Mouse (Mus musculus): ENCODE results near the gene Mcoln2. TPM values are rescaled to one million over a fixed set of nuclear protein-coding genes. Genes with fewer than 3 reads are reported as not detected.

Mcoln2 gene
- 4.0 TPM for polyA plus RNA-seq (2017; shearing (Covaris generic))

DNA sequence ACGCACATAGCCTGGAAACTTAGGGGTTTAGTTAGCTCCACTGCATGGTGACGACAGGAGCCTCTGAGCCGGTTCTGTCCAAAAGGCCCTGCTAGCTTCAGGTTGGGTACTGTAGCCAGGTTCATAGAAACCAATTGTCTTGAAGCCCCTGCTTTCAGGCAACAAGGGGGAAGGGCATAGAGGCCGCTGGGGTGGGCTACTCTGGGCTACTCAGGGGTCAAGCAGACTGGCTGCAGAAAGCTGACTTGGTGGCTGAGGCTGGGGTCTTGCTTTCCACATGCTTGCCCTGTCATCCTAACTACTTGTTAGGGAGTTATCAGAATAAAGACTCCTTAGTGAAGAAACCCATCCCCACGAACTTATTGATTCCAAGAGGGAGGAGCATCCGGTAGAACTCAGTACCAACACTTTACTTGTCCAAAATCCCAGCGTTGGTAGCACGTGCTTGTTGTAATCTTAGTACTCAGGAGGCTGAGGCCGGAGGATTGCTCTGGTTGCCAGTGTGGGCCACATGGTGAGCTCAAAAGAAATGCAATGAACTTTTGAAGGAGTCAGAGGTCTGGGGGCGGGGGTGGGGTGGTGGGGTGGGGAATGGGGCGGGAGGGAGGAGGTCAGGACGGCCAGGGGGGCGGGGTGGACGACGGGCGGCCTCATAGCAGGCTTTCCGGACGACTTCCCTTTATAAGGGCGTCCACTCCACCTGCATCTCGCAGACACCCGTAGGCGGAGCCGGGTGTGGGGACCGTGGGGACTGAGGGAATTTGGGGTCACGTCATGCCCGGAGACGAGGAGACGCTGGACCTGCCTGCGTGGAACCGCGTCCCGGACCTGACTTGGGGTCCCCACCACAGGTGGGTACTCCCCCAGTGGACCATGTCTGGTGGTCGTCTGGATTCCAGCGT, at the start of gene Mcoln2:
Gene Mcoln2, plus strand, starts transcription at position 678 of the 902 bp plus-strand sequence.

DNA sequence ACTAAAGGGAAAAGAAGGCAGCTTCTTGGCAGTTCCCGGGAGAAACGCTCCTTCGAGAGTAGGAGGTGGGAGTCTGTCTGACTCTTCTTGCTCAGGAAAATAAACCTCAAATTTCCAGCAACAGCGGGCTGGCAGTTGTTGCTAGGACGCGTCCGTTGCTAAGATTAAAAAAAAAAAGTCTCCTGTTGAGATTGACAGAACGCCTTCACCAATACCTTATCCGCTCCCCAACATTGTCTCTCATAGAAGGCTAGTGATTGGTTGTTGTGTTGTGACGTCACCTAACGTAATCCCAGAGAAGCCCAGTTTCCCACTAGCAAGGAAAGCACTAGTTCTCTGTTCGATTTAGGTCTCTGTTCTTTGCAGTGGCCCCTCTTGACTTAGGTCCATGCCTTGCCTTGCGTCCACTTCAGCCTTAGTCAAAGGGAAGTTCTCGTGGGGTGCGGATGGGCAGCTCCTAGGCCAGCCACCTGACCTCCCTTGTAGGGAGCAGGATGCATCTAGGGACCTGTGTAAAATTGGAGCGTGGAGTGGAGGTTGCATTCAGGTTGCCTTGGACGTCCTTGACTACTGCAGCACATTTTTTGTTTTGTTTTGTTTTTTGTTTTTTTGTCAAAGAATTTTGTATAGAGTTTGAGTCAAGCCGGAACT, 41.6 kb upstream of the Mcoln2 start, which contains the start of gene Wdr63:
Gene Wdr63, minus strand, starts transcription at position 210 of the 651 bp plus-strand sequence.

DNA sequence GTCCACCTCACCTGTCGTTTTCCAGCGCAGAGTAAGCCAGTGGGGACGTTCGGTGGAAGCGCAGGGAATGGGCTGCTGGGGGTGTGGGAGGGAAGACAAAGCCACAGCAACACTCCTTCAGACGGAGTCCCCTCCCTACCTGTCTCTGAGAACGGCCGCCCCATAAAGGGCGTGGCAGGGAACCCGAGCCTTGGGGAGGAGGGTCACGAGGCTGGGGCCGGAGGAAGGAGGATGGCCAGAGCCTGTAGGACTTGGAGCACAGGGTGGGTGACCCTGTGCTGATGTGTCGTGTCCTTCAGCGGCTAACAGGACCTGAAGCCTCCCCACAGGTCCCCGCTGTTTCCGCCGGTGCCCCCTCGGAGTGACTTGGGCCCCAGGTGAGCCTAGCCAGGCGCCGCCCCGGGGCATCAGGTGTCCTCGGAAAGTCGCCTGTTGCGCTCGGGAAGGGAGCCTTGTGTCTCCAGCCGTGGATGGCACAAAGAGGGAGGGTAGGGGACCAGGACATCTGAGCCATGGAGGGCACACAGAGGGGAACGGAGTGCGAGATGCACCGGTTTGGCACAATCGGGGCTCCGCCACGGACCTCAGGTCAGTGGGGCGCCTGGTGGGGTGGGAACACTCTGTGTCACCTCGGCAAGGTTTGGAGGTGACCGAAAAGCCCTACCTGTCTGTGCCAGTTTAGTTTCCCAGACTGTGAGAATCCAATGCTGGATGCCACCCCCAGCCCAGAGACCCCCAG, 32.2 kb upstream of the Mcoln2 start, which contains the start of gene Mcoln3:
Gene Mcoln3, plus strand, starts transcription at position 193 of the 739 bp plus-strand sequence.

DNA sequence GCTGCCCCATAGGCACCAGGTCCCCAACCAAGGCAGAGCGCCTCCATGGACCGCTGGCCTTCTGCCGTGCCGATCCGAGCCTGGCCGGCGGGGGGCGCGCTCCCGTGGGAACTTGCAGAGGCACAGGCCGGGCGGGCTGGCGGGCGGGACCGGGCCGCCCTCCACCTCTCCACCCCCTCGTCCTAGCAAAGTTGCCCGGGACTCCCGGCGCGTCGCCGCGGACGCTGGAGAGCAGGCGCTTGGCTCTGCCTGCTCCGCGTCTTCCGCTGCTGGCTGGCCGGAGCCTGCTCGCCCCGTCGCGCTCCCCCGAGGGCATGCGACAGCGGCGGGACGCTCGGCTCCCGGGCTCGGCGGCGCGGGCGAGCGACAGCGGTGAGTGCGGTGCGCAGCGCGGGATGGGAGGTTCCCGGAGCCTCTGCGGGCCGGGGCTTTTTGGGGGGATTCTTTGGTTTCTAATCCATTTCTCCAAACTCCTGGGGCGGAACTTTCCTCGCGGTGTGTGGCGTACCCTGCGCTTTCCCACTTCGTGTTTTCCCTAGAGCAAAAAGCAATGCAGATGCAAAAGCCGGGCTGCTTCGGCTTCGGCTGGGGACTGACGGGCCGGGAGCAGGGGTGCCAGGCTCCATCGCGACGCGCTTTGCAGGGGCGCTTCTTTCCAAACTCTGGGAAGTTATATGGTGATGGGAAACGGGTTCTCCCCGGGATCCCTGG, 71.3 kb downstream of the Mcoln2 start, which contains the start of gene Lpar3:
Gene Lpar3, plus strand, starts transcription at position 188 of the 711 bp plus-strand sequence.

Other genes with a start within 250 kb of the Mcoln2 start
- gene Bcl10, start 227.0 kb upstream of the Mcoln2 start, polyA plus RNA-seq (2017; shearing (Covaris generic)), result 112 TPM
- 29.5 TPM for gene 2410004B18Rik, start 211.8 kb upstream of the Mcoln2 start, polyA plus RNA-seq (2017; shearing (Covaris generic))
- 0.24 TPM for gene Syde2, start 162.0 kb upstream of the Mcoln2 start, polyA plus RNA-seq (2017; shearing (Covaris generic))
- not detected for gene Wdr63, start 41.7 kb upstream of the Mcoln2 start, polyA plus RNA-seq (2017; shearing (Covaris generic))
- gene Mcoln3, start 32.4 kb upstream of the Mcoln2 start, polyA plus RNA-seq (2017; shearing (Covaris generic)), result 10.8 TPM
- gene Lpar3, start 71.1 kb downstream of the Mcoln2 start, polyA plus RNA-seq (2017; shearing (Covaris generic)), result not detected